Mouse (Mus musculus): Measurements from ENCODE around the gene Nanos3. TPM values are rescaled to one million over a fixed set of nuclear protein-coding genes. Genes with fewer than 3 reads are reported as not detected.

Gene Nanos3
- total RNA-seq (2015; ENCODE audit: low replicate concordance) (not detected in 2 replicates), total RNA-seq (2017; ENCODE audit: low replicate concordance) (not detected in 2 replicates)

GRCm38 (mm10) chr8:84185117-84185516 lies at the start of gene Nanos3:
TSS of gene Nanos3 (minus strand) at chr8:84185217.
- ATAC-seq (replicated peaks; ENCODE audit: low FRiP score, poor library complexity, severe bottlenecking), result no peak

GRCm38 (mm10) chr8:84233055-84233454 lies 48.0 kb upstream of the Nanos3 start:
- no peak for ATAC-seq (replicated peaks; ENCODE audit: low FRiP score, poor library complexity, severe bottlenecking)

- no peak for ATAC-seq (replicated peaks; ENCODE audit: low FRiP score, poor library complexity, severe bottlenecking)
Observed at GRCm38 (mm10) chr8:84230735-84231134, 45.7 kb upstream of the Nanos3 start.

GRCm38 (mm10) chr8:84223322-84224029 lies 38.5 kb upstream of the Nanos3 start:
- no peak for ATAC-seq (replicated peaks; ENCODE audit: low FRiP score, poor library complexity, severe bottlenecking)

- ATAC-seq (replicated peaks; ENCODE audit: low FRiP score, poor library complexity, severe bottlenecking), result no peak; the same call in 1 of the 2 replicates
Observed at GRCm38 (mm10) chr8:84222566-84223165, 37.6 kb upstream of the Nanos3 start.

GRCm38 (mm10) chr8:84220105-84220504 lies 35.1 kb upstream of the Nanos3 start:
- no peak for ATAC-seq (replicated peaks; ENCODE audit: low FRiP score, poor library complexity, severe bottlenecking)

GRCm38 (mm10) chr8:84218143-84218542 lies 33.1 kb upstream of the Nanos3 start:
- ATAC-seq (replicated peaks; ENCODE audit: low FRiP score, poor library complexity, severe bottlenecking), result no peak

GRCm38 (mm10) chr8:84217206-84217605 lies 32.2 kb upstream of the Nanos3 start:
- no peak for ATAC-seq (replicated peaks; ENCODE audit: low FRiP score, poor library complexity, severe bottlenecking)

GRCm38 (mm10) chr8:84213277-84213676 lies 28.3 kb upstream of the Nanos3 start:
- ATAC-seq (replicated peaks; ENCODE audit: low FRiP score, poor library complexity, severe bottlenecking), result no peak

- ATAC-seq (replicated peaks; ENCODE audit: low FRiP score, poor library complexity, severe bottlenecking), result no peak
Observed at GRCm38 (mm10) chr8:84211881-84212563, 27.0 kb upstream of the Nanos3 start.

- ATAC-seq (replicated peaks; ENCODE audit: low FRiP score, poor library complexity, severe bottlenecking), result no peak
Observed at GRCm38 (mm10) chr8:84211202-84211601, 26.2 kb upstream of the Nanos3 start.

GRCm38 (mm10) chr8:84210167-84210791 lies 25.3 kb upstream of the Nanos3 start:
- ATAC-seq (replicated peaks; ENCODE audit: low FRiP score, poor library complexity, severe bottlenecking), result peak; percentile 73

- ATAC-seq (replicated peaks; ENCODE audit: low FRiP score, poor library complexity, severe bottlenecking), result no peak
Observed at GRCm38 (mm10) chr8:84208381-84209380, 23.7 kb upstream of the Nanos3 start.

- no peak for ATAC-seq (replicated peaks; ENCODE audit: low FRiP score, poor library complexity, severe bottlenecking)
Observed at GRCm38 (mm10) chr8:84207811-84208210, 22.8 kb upstream of the Nanos3 start.

- ATAC-seq (replicated peaks; ENCODE audit: low FRiP score, poor library complexity, severe bottlenecking), result no peak
Observed at GRCm38 (mm10) chr8:84206666-84207065, 21.6 kb upstream of the Nanos3 start.

GRCm38 (mm10) chr8:84205073-84205472 lies 20.1 kb upstream of the Nanos3 start:
- ATAC-seq (replicated peaks; ENCODE audit: low FRiP score, poor library complexity, severe bottlenecking), result no peak

- ATAC-seq (replicated peaks; ENCODE audit: low FRiP score, poor library complexity, severe bottlenecking), result no peak
Observed at GRCm38 (mm10) chr8:84203975-84204772, 19.2 kb upstream of the Nanos3 start.
